Mouse (Mus musculus) brown adipose tissue, adult 24 weeks (tissue): ENCODE data around the gene C030005K15Rik. TPM values are rescaled to one million over a fixed set of nuclear protein-coding genes. Genes with fewer than 3 reads are reported as not detected.
A peak's percentile ranks its signal among the peaks of the same experiment; 100 is the strongest.
"Not testable (repeated sequence)": the region's sequence is repeated elsewhere in the genome, so short reads cannot be mapped to it uniquely, and the experiment has no call there.

ENCODE experiments used
- H3K27ac ChIP-seq: fragments of 200-500 bp; replicated peaks from 2 replicates; pipeline ENCODE4 v1.5.1; 2012; ENCODE audit warnings: low read depth, mild to moderate bottlenecking, low read length
- H3K4me1 ChIP-seq: fragments of 200-500 bp; 2 replicates; pipeline ENCODE4 v1.6.1; 2012; ENCODE audit warnings: low read length, mixed read lengths; ENCODE audit not compliant: control insufficient read depth, insufficient read depth, insufficient read length
- H3K4me3 ChIP-seq: fragments of 200-500 bp; 2 replicates; pipeline ENCODE4 v1.5.1; 2012; ENCODE audit warnings: low read depth, mild to moderate bottlenecking, low read length, moderate library complexity; ENCODE audit not compliant: insufficient read depth
- polyA plus RNA-seq: library from polyadenylated mRNA; stranded (reverse); fragments of >200 nt; gene quantifications from 2 replicates; pipeline ENCODE4 v1.2.4, GENCODE M21; 2012; ENCODE audit not compliant: missing spikeins, insufficient read depth, insufficient read length

The C030005K15Rik gene
- not detected in 2 replicates for polyA plus RNA-seq

- not testable (repeated sequence) for H3K4me3 ChIP-seq, H3K4me1 ChIP-seq, H3K27ac ChIP-seq
Measured at GRCm38 (mm10) chr10:97726655-97727054, at the start of gene C030005K15Rik. C030005K15Rik (minus strand) TSS chr10:97726755.

GRCm38 (mm10) chr10:97768171-97768749, 41.7 kb upstream of the C030005K15Rik start:
- no peaks in the 10 kb centered on the region for H3K4me1 ChIP-seq
- no peak overlapping the region for H3K27ac ChIP-seq
- H3K4me3 ChIP-seq = no peak overlapping the region

DNA sequence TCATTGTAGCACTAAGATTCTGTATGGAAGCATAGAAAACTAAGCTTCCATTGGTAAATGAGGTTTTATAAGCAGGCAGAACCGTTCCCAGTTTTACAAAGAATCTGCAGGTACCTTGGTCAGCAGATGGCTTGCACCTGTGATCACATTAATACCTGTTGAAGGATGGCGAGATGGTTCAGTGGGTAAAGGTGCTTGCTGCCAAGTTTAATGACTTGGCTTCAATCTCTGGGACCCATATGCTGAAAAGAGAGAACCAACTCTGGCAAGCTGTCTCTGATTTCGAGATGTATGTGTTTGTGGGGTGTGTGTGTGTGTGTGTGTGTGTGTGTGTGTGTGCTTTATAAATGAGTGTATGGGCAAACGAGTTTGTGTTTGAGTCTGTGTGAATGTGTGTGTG, 27.3 kb upstream of the C030005K15Rik start:
- Histone ChIP-seq H3K27ac (no peak overlapping the region), H3K4me1 (no peaks in the 10 kb centered on the region), H3K4me3 (no peak overlapping the region)

- Histone ChIP-seq H3K27ac (no peak overlapping the region), H3K4me3 (no peak overlapping the region), H3K4me1 (no peaks in the 10 kb centered on the region)
Measured at GRCm38 (mm10) chr10:97747231-97747630, 20.7 kb upstream of the C030005K15Rik start.

GRCm38 (mm10) chr10:97725929-97726328, 626 bp downstream of the C030005K15Rik start:
- H3K4me3 ChIP-seq = no peak overlapping the region
- H3K4me1 ChIP-seq = no peaks in the 10 kb centered on the region
- H3K27ac ChIP-seq = no peak overlapping the region

DNA sequence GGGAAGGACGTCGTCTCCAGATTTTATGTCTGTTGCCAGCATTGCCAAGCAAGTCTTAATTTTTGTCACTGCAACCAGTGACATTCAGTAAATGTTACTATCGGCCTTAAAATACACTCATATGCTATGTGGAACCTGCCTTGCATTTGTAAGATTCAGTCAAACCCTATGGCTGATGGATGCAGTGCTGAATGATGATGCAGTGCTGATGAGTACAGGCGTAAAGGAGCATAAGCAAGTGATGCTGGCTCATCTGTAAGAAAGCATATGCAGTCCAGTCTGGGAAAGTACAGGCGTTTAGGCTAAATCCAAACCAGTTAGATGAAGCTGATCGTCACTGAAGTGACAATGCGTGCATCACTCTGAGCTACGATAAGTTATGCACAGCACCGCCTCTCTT, 3.8 kb downstream of the C030005K15Rik start:
- no peak overlapping the region for H3K27ac ChIP-seq

GRCm38 (mm10) chr10:97720625-97721024, 5.9 kb downstream of the C030005K15Rik start:
- Histone ChIP-seq H3K4me1 (no peaks in the 10 kb centered on the region), H3K4me3 (no peak overlapping the region), H3K27ac (no peak overlapping the region)

More for the DNA sequence above, 3.8 kb downstream of the C030005K15Rik start:
- no peaks in the 10 kb centered on the region for H3K4me1 ChIP-seq
- no peak overlapping the region for H3K4me3 ChIP-seq

DNA sequence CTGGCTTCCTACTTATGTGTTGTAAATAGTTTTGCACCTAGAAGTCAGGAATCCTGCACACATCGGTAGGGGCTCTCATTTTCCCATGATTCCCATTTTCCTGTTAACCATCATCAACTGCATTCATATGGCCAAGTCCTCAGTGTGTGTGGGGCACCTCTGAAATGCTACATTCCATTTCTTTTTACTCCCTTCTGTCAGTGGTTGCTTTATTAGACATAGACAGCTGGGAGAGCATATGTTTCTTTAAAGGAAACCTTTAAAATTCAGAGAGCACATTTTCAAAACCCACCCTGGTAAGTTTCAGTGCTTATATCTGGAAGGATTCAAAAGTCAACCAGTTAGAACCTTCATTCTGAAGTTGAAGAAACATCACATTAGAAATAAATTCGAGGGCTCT, 8.5 kb downstream of the C030005K15Rik start:
- no peak overlapping the region for H3K4me3 ChIP-seq
- no peak overlapping the region for H3K27ac ChIP-seq
- H3K4me1 ChIP-seq = no peaks in the 10 kb centered on the region

GRCm38 (mm10) chr10:97717233-97717632, 9.3 kb downstream of the C030005K15Rik start:
- no peak overlapping the region for H3K4me3 ChIP-seq
- H3K27ac ChIP-seq = no peak overlapping the region

DNA sequence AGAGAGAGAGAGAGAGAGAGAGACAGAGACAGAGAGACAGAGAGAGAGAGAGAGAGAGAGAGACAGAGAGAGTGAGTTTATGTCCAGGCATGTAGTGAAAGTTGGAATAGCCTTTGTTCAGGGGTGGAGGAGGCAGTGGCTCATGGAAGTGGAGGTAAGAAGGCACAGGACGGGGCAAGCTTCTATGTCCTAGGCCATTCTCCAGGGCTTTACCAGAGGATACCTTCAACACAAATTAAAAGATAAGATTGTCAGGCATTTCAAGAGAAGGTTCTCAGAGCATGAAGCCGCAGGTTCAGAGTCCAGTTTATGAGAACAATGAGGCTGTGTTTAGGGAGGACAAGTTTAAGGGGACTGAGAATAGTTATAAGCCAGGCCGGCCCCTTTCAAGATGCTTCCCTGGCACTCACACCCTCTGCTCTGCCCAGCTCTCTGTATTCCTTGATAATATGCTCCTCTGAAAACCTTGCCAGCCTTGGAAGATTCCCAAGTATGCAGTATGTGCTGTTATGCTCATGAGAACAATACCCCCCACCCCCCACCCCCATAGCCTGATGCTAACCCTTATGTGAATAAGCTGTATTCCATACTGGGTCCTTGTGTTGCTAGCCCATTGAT, 11.2 kb downstream of the C030005K15Rik start:
- Histone ChIP-seq H3K4me1 (no peaks in the 10 kb centered on the region), H3K4me3 (no peak overlapping the region), H3K27ac (no peak overlapping the region)

More at GRCm38 (mm10) chr10:97717233-97717632, 9.3 kb downstream of the C030005K15Rik start:
- H3K4me1 ChIP-seq = no peaks in the 10 kb centered on the region

- Histone ChIP-seq H3K4me1 (no peaks in the 10 kb centered on the region), H3K4me3 (no peak overlapping the region), H3K27ac (no peak overlapping the region)
Measured at GRCm38 (mm10) chr10:97714584-97714983, 12.0 kb downstream of the C030005K15Rik start.

DNA sequence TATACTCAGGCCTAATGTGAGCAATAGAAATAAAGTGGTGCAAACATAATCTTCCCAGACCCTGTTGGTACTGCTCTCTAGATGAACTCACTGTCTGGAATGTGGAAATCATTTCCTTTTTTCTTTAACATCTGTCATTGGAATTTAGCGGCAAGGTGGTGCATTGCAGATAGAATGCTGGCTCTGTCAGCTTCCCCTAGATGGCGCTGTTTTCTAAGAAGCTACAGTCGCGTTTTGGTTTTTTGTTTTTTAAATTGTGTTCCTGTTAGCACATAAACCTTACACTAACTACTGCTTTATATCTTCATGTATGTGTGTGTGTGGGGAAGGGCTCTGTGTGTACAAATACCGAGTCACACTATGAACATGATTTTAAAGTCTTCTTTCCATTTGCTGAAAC, 13.9 kb downstream of the C030005K15Rik start:
- Histone ChIP-seq H3K27ac (no peak overlapping the region), H3K4me3 (no peak overlapping the region), H3K4me1 (no peaks in the 10 kb centered on the region)

- H3K27ac ChIP-seq = no peak overlapping the region
- no peaks in the 10 kb centered on the region for H3K4me1 ChIP-seq
- no peak overlapping the region for H3K4me3 ChIP-seq
Measured at GRCm38 (mm10) chr10:97704562-97704961, 22.0 kb downstream of the C030005K15Rik start.

- H3K4me1 ChIP-seq = no peaks in the 10 kb centered on the region
- H3K4me3 ChIP-seq = no peak overlapping the region
- H3K27ac ChIP-seq = no peak overlapping the region
Measured at GRCm38 (mm10) chr10:97702321-97702720, 24.2 kb downstream of the C030005K15Rik start.

- H3K27ac ChIP-seq = peak overlapping the region; percentile 35; the same call in 1 of the 2 replicates
- H3K4me3 ChIP-seq = no peak overlapping the region
- no peaks in the 10 kb centered on the region for H3K4me1 ChIP-seq
Measured at GRCm38 (mm10) chr10:97693398-97694135, 33.0 kb downstream of the C030005K15Rik start.
